Mouse (Mus musculus) hindbrain, embryonic 11.5 days (tissue): ENCODE data around the gene Mras. TPM values are rescaled to one million over a fixed set of nuclear protein-coding genes. Genes with fewer than 3 reads are reported as not detected.

Experiments
- ATAC-seq: fragments of 200-750 bp; cut with Nextera tagmentation; 2 replicates; pipeline ENCODE4 v1.8.0; 2017; ENCODE audit warnings: mild to moderate bottlenecking, moderate TSS enrichment, moderate library complexity; ENCODE audit not compliant: low FRiP score
- DNase-seq: peaks from one replicate; pipeline ENCODE4 v3.0.0-alpha.2; 2015; ENCODE audit warnings: low spot score
- H3K27ac ChIP-seq: fragments of 300-500 bp; sonication (generic); 2 replicates; pipeline ENCODE4 v1.5.1; 2014; ENCODE audit warnings: mild to moderate bottlenecking, low read depth, low read length
- H3K27me3 ChIP-seq: fragments of 300-500 bp; sonication (generic); 2 replicates; pipeline ENCODE4 v1.6.1; 2014; ENCODE audit warnings: mild to moderate bottlenecking, low read length, moderate library complexity, mixed read lengths; ENCODE audit not compliant: control insufficient read depth, insufficient read depth
- H3K36me3 ChIP-seq: fragments of 300-500 bp; sonication (generic); 2 replicates; pipeline ENCODE4 v1.6.1; 2014; ENCODE audit warnings: mild to moderate bottlenecking, low read length, moderate library complexity, mixed read lengths; ENCODE audit not compliant: control insufficient read depth, insufficient read depth
- H3K4me1 ChIP-seq: fragments of 300-500 bp; sonication (generic); replicated peaks from 2 replicates; pipeline ENCODE4 v1.6.1; 2014; ENCODE audit warnings: low read length, mixed read lengths; ENCODE audit not compliant: control insufficient read depth, insufficient read depth
- H3K4me2 ChIP-seq: fragments of 300-500 bp; sonication (generic); replicated peaks from 2 replicates; pipeline ENCODE4 v1.6.1; 2014; ENCODE audit warnings: mild to moderate bottlenecking, low read depth, low read length
- H3K4me3 ChIP-seq: fragments of 300-500 bp; sonication (generic); 2 replicates; pipeline ENCODE4 v1.5.1; 2014; ENCODE audit warnings: low read depth, low read length
- H3K9ac ChIP-seq: fragments of 300-500 bp; sonication (generic); 2 replicates; pipeline ENCODE4 v1.6.1; 2014; ENCODE audit warnings: low read depth, low read length
- H3K9me3 ChIP-seq: fragments of 300-500 bp; sonication (generic); 2 replicates; pipeline ENCODE4 v1.6.1; 2016; ENCODE audit warnings: low read length; ENCODE audit not compliant: control insufficient read depth
- WGBS: fragments of 180-500 bp; shearing (Covaris S2); extraction: QIAGEN DNeasy Blood & Tissue Kit; methylation state at CpG from one replicate; pipeline ENCODE4 v1.1.7; 2014; 5-methylcytosine and 5-hydroxymethylcytosine counted together
- polyA plus RNA-seq: library from polyadenylated mRNA; unstranded; fragments of >200 nt; fragmentation: Nextera tagmentation; extraction: Ambion mirVana; gene quantifications from 2 replicates; pipeline ENCODE4 v1.2.1, GENCODE M21; 2014

Mras gene
- polyA plus RNA-seq, 1 experiment from 2014 or later = 20.7 TPM

- no peaks in the 10 kb centered on the region for H3K36me3 ChIP-seq
- H3K27me3 ChIP-seq = no peaks in the 10 kb centered on the region
- WGBS = 34% methylated on average over 2 of the region's 2 CpGs
- DNase-seq (no peak), ATAC-seq (no peak)
- no peaks in the 10 kb centered on the region for H3K4me1 ChIP-seq
- H3K4me2 ChIP-seq = no peak overlapping the region
- H3K4me3 ChIP-seq = no peak overlapping the region
- no peak overlapping the region for H3K9ac ChIP-seq
- H3K27ac ChIP-seq = no peak overlapping the region
- no peaks in the 10 kb centered on the region for H3K9me3 ChIP-seq
Measured at GRCm38 (mm10) chr9:99390716-99391115, 46.5 kb downstream of the Mras start.

- H3K4me3 ChIP-seq = no peak overlapping the region
- no peaks in the 10 kb centered on the region for H3K27me3 ChIP-seq
- ATAC-seq (no peak), DNase-seq (no peak)
- H3K9ac ChIP-seq = no peak overlapping the region
- WGBS = 81% methylated on average over 5 of the region's 5 CpGs
- H3K36me3 ChIP-seq = no peaks in the 10 kb centered on the region
- no peak overlapping the region for H3K4me2 ChIP-seq
- H3K27ac ChIP-seq = no peak overlapping the region
- H3K4me1 ChIP-seq = no peaks in the 10 kb centered on the region
- H3K9me3 ChIP-seq = no peaks in the 10 kb centered on the region
Measured at GRCm38 (mm10) chr9:99390201-99390600, 47.0 kb downstream of the Mras start.

GRCm38 (mm10) chr9:99389506-99389905 is 47.7 kb downstream of the Mras start:
- 82% methylated on average over 8 of the region's 8 CpGs for WGBS
- no peaks in the 10 kb centered on the region for H3K27me3 ChIP-seq
- no peaks in the 10 kb centered on the region for H3K9me3 ChIP-seq
- no peak overlapping the region for H3K27ac ChIP-seq
- H3K36me3 ChIP-seq = no peaks in the 10 kb centered on the region
- ATAC-seq (no peak), DNase-seq (no peak)
- no peak overlapping the region for H3K9ac ChIP-seq
- H3K4me2 ChIP-seq = no peak overlapping the region
- no peaks in the 10 kb centered on the region for H3K4me1 ChIP-seq
- no peak overlapping the region for H3K4me3 ChIP-seq

- no peaks in the 10 kb centered on the region for H3K9me3 ChIP-seq
- H3K4me1 ChIP-seq = no peaks in the 10 kb centered on the region
- DNase-seq (no peak), ATAC-seq (no peak)
- no peak overlapping the region for H3K27ac ChIP-seq
- no peaks in the 10 kb centered on the region for H3K27me3 ChIP-seq
- WGBS = 85% methylated on average over 9 of the region's 9 CpGs
- H3K4me3 ChIP-seq = no peak overlapping the region
- no peak overlapping the region for H3K9ac ChIP-seq
- H3K4me2 ChIP-seq = no peak overlapping the region
- no peaks in the 10 kb centered on the region for H3K36me3 ChIP-seq
Measured at GRCm38 (mm10) chr9:99388856-99389255, 48.3 kb downstream of the Mras start.

- Histone ChIP-seq H3K27me3 (no peaks in the 10 kb centered on the region), H3K4me3 (no peak overlapping the region), H3K4me2 (no peak overlapping the region), H3K9me3 (no peaks in the 10 kb centered on the region), H3K9ac (no peak overlapping the region), H3K36me3 (no peaks in the 10 kb centered on the region), H3K27ac (no peak overlapping the region), H3K4me1 (no peaks in the 10 kb centered on the region)
- ATAC-seq (no peak), DNase-seq (no peak)
- 78% methylated on average over 5 of the region's 5 CpGs for WGBS
Measured at GRCm38 (mm10) chr9:99388078-99388477, 49.1 kb downstream of the Mras start.

- Histone ChIP-seq H3K9ac (no peak overlapping the region), H3K27ac (no peak overlapping the region), H3K36me3 (no peaks in the 10 kb centered on the region), H3K4me1 (no peaks in the 10 kb centered on the region), H3K9me3 (no peaks in the 10 kb centered on the region), H3K27me3 (no peaks in the 10 kb centered on the region), H3K4me3 (no peak overlapping the region), H3K4me2 (no peak overlapping the region)
- ATAC-seq (no peak), DNase-seq (no peak)
- WGBS = 84% methylated on average over 9 of the region's 9 CpGs
Measured at GRCm38 (mm10) chr9:99382556-99382955, 54.6 kb downstream of the Mras start.

- no peaks in the 10 kb centered on the region for H3K36me3 ChIP-seq
- no peak overlapping the region for H3K27ac ChIP-seq
- WGBS = 75% methylated on average over 5 of the region's 5 CpGs
- DNase-seq (no peak), ATAC-seq (no peak)
- no peak overlapping the region for H3K4me2 ChIP-seq
- H3K9me3 ChIP-seq = no peaks in the 10 kb centered on the region
- no peaks in the 10 kb centered on the region for H3K27me3 ChIP-seq
- no peaks in the 10 kb centered on the region for H3K4me1 ChIP-seq
- H3K4me3 ChIP-seq = no peak overlapping the region
- H3K9ac ChIP-seq = no peak overlapping the region
Measured at GRCm38 (mm10) chr9:99379194-99379593, 58.0 kb downstream of the Mras start.

GRCm38 (mm10) chr9:99376591-99377418 is 60.4 kb downstream of the Mras start:
- no peaks in the 10 kb centered on the region for H3K36me3 ChIP-seq
- H3K9ac ChIP-seq = no peak overlapping the region
- no peak overlapping the region for H3K4me2 ChIP-seq
- no peaks in the 10 kb centered on the region for H3K27me3 ChIP-seq
- no peaks in the 10 kb centered on the region for H3K9me3 ChIP-seq
- ATAC-seq (no peak), DNase-seq (peak; percentile 80)
- no peak overlapping the region for H3K27ac ChIP-seq
- 12% methylated on average over 14 of the region's 14 CpGs for WGBS
- H3K4me1 ChIP-seq = no peaks in the 10 kb centered on the region
- no peak overlapping the region for H3K4me3 ChIP-seq

GRCm38 (mm10) chr9:99368431-99368830 is 68.8 kb downstream of the Mras start:
- no peak overlapping the region for H3K4me2 ChIP-seq
- ATAC-seq (no peak), DNase-seq (no peak)
- no peak overlapping the region for H3K9ac ChIP-seq
- no peak overlapping the region for H3K27ac ChIP-seq
- H3K4me1 ChIP-seq = no peaks in the 10 kb centered on the region
- 70% methylated on average over 7 of the region's 7 CpGs for WGBS
- no peaks in the 10 kb centered on the region for H3K27me3 ChIP-seq
- no peaks in the 10 kb centered on the region for H3K9me3 ChIP-seq
- no peak overlapping the region for H3K4me3 ChIP-seq
- H3K36me3 ChIP-seq = no peaks in the 10 kb centered on the region
